Mouse (Mus musculus): ENCODE measurements around the gene Unc119. TPM values are rescaled to one million over a fixed set of nuclear protein-coding genes. Genes with fewer than 3 reads are reported as not detected.

Unc119 gene
- polyA plus RNA-seq, 1 experiment from 2014 or later: 92.7 TPM

GRCm38 (mm10) chr11:78360789-78361131 lies 17.5 kb downstream of the Unc119 start:
- Histone ChIP-seq H3K9me3 (replicated peaks) (no peaks in the 10 kb centered on the region), H3K4me1 (no peaks in the 10 kb centered on the region), H3K27me3 (no peaks in the 10 kb centered on the region), H3K4me3 (no peak overlapping the region), H3K4me2 (replicated peaks) (0 out of 2 replicates have a peak overlapping the region, but pooled peaks have one; percentile 31), H3K9ac (no peak overlapping the region), H3K36me3 (no peaks in the 10 kb centered on the region), H3K27ac (no peak overlapping the region)
- 61% methylated on average over 2 of the region's 2 CpGs for WGBS
- no peak for ATAC-seq (ENCODE audit: low FRiP score)

GRCm38 (mm10) chr11:78363309-78364007 lies 20.2 kb downstream of the Unc119 start:
- H3K4me3 ChIP-seq: no peak overlapping the region
- H3K27ac ChIP-seq: no peak overlapping the region
- no peaks in the 10 kb centered on the region for H3K9me3 ChIP-seq (replicated peaks)
- WGBS: 79% methylated on average over 13 of the region's 13 CpGs
- no peaks in the 10 kb centered on the region for H3K4me1 ChIP-seq
- H3K36me3 ChIP-seq: no peaks in the 10 kb centered on the region
- H3K9ac ChIP-seq: no peak overlapping the region
- H3K4me2 ChIP-seq (replicated peaks): no peak overlapping the region
- H3K27me3 ChIP-seq: no peaks in the 10 kb centered on the region
- no peak for ATAC-seq (ENCODE audit: low FRiP score)

- Histone ChIP-seq H3K4me1 (no peaks in the 10 kb centered on the region), H3K9ac (no peak overlapping the region), H3K27me3 (no peaks in the 10 kb centered on the region), H3K4me2 (replicated peaks) (no peak overlapping the region), H3K9me3 (replicated peaks) (no peaks in the 10 kb centered on the region), H3K27ac (no peak overlapping the region), H3K36me3 (no peaks in the 10 kb centered on the region), H3K4me3 (no peak overlapping the region)
- no peak for ATAC-seq (ENCODE audit: low FRiP score)
- 55% methylated on average over 8 of the region's 8 CpGs for WGBS
Observed at GRCm38 (mm10) chr11:78364103-78364502, 20.8 kb downstream of the Unc119 start.

- Histone ChIP-seq H3K27me3 (no peaks in the 10 kb centered on the region), H3K4me2 (replicated peaks) (no peak overlapping the region), H3K4me3 (no peak overlapping the region), H3K4me1 (peaks cover 3% of the 10 kb centered on the region), H3K9me3 (replicated peaks) (no peaks in the 10 kb centered on the region), H3K27ac (no peak overlapping the region), H3K9ac (no peak overlapping the region), H3K36me3 (no peaks in the 10 kb centered on the region)
- no peak for ATAC-seq (ENCODE audit: low FRiP score)
- WGBS: 87% methylated on average over 15 of the region's 15 CpGs
Observed at GRCm38 (mm10) chr11:78367456-78368225, 24.4 kb downstream of the Unc119 start.

- peaks cover 6% of the 10 kb centered on the region for H3K4me1 ChIP-seq
- no peak overlapping the region for H3K4me3 ChIP-seq
- H3K36me3 ChIP-seq: no peaks in the 10 kb centered on the region
- no peak for ATAC-seq (ENCODE audit: low FRiP score)
- H3K9me3 ChIP-seq (replicated peaks): no peaks in the 10 kb centered on the region
- WGBS: 57% methylated on average over 1 of the region's 1 CpGs
- no peak overlapping the region for H3K9ac ChIP-seq
- H3K4me2 ChIP-seq (replicated peaks): no peak overlapping the region
- no peak overlapping the region for H3K27ac ChIP-seq
- H3K27me3 ChIP-seq: no peaks in the 10 kb centered on the region
Observed at GRCm38 (mm10) chr11:78370389-78370788, 27.1 kb downstream of the Unc119 start.

GRCm38 (mm10) chr11:78371711-78372110 lies 28.4 kb downstream of the Unc119 start:
- WGBS: 87% methylated on average over 11 of the region's 11 CpGs
- Histone ChIP-seq H3K4me3 (no peak overlapping the region), H3K4me1 (peaks cover 6% of the 10 kb centered on the region), H3K27ac (no peak overlapping the region), H3K9me3 (replicated peaks) (no peaks in the 10 kb centered on the region), H3K27me3 (no peaks in the 10 kb centered on the region), H3K36me3 (no peaks in the 10 kb centered on the region), H3K4me2 (replicated peaks) (no peak overlapping the region), H3K9ac (no peak overlapping the region)
- no peak for ATAC-seq (ENCODE audit: low FRiP score)

- Histone ChIP-seq H3K27ac (no peak overlapping the region), H3K4me1 (peaks cover 6% of the 10 kb centered on the region), H3K4me3 (no peak overlapping the region), H3K36me3 (no peaks in the 10 kb centered on the region), H3K9me3 (replicated peaks) (no peaks in the 10 kb centered on the region), H3K27me3 (no peaks in the 10 kb centered on the region), H3K9ac (no peak overlapping the region), H3K4me2 (replicated peaks) (no peak overlapping the region)
- ATAC-seq (ENCODE audit: low FRiP score): no peak
- WGBS: 77% methylated on average over 3 of the region's 3 CpGs
Observed at GRCm38 (mm10) chr11:78372166-78372565, 28.9 kb downstream of the Unc119 start.

- no peak overlapping the region for H3K27ac ChIP-seq
- no peaks in the 10 kb centered on the region for H3K36me3 ChIP-seq
- no peak overlapping the region for H3K4me3 ChIP-seq
- no peaks in the 10 kb centered on the region for H3K9me3 ChIP-seq (replicated peaks)
- no peak for ATAC-seq (ENCODE audit: low FRiP score)
- H3K4me2 ChIP-seq (replicated peaks): no peak overlapping the region
- peaks cover 6% of the 10 kb centered on the region for H3K4me1 ChIP-seq
- no peak overlapping the region for H3K9ac ChIP-seq
- no peaks in the 10 kb centered on the region for H3K27me3 ChIP-seq
- WGBS: 47% methylated on average over 7 of the region's 7 CpGs
Observed at GRCm38 (mm10) chr11:78372610-78373009, 29.3 kb downstream of the Unc119 start.

GRCm38 (mm10) chr11:78374147-78374546 lies 30.9 kb downstream of the Unc119 start:
- H3K4me1 ChIP-seq: peaks cover 6% of the 10 kb centered on the region
- ATAC-seq (ENCODE audit: low FRiP score): no peak
- no peak overlapping the region for H3K27ac ChIP-seq
- no peak overlapping the region for H3K4me3 ChIP-seq
- no peak overlapping the region for H3K4me2 ChIP-seq (replicated peaks)
- H3K9ac ChIP-seq: no peak overlapping the region
- no peaks in the 10 kb centered on the region for H3K27me3 ChIP-seq
- H3K36me3 ChIP-seq: no peaks in the 10 kb centered on the region
- 73% methylated on average over 8 of the region's 8 CpGs for WGBS
- H3K9me3 ChIP-seq (replicated peaks): no peaks in the 10 kb centered on the region

- 56% methylated on average over 12 of the region's 12 CpGs for WGBS
- Histone ChIP-seq H3K4me3 (no peak overlapping the region), H3K4me2 (replicated peaks) (no peak overlapping the region), H3K27ac (no peak overlapping the region), H3K9ac (no peak overlapping the region), H3K36me3 (no peaks in the 10 kb centered on the region), H3K4me1 (peaks cover 6% of the 10 kb centered on the region), H3K9me3 (replicated peaks) (no peaks in the 10 kb centered on the region), H3K27me3 (no peaks in the 10 kb centered on the region)
- ATAC-seq (ENCODE audit: low FRiP score): no peak
Observed at GRCm38 (mm10) chr11:78377549-78378159, 34.4 kb downstream of the Unc119 start.

- Histone ChIP-seq H3K4me3 (no peak overlapping the region), H3K9ac (no peak overlapping the region), H3K4me2 (replicated peaks) (no peak overlapping the region), H3K36me3 (no peaks in the 10 kb centered on the region), H3K27me3 (no peaks in the 10 kb centered on the region), H3K4me1 (peaks cover 5% of the 10 kb centered on the region; the same call in 1 of the 2 replicates), H3K9me3 (replicated peaks) (no peaks in the 10 kb centered on the region), H3K27ac (no peak overlapping the region)
- WGBS: 82% methylated on average over 4 of the region's 4 CpGs
- no peak for ATAC-seq (ENCODE audit: low FRiP score)
Observed at GRCm38 (mm10) chr11:78380351-78380750, 37.1 kb downstream of the Unc119 start.

- no peaks in the 10 kb centered on the region for H3K9me3 ChIP-seq (replicated peaks)
- no peak overlapping the region for H3K27ac ChIP-seq
- no peak for ATAC-seq (ENCODE audit: low FRiP score)
- no peak overlapping the region for H3K4me3 ChIP-seq
- WGBS: 89% methylated on average over 3 of the region's 3 CpGs
- peaks cover 5% of the 10 kb centered on the region; the same call in 1 of the 2 replicates for H3K4me1 ChIP-seq
- no peak overlapping the region for H3K4me2 ChIP-seq (replicated peaks)
- H3K9ac ChIP-seq: no peak overlapping the region
- H3K36me3 ChIP-seq: no peaks in the 10 kb centered on the region
- no peaks in the 10 kb centered on the region for H3K27me3 ChIP-seq
Observed at GRCm38 (mm10) chr11:78380996-78381395, 37.7 kb downstream of the Unc119 start.
